Mouse (Mus musculus) lung, postnatal 25 days (tissue): ENCODE measurements around the gene Mus81.

Experiments
- DNase-seq: peaks from one replicate; pipeline ENCODE4 v3.0.0; 2022; ENCODE audit warnings: low spot score

The Mus81 gene

GRCm38 (mm10) chr19:5471846-5472245, 16.4 kb downstream of the Mus81 start:
- DNase-seq, result no peak

- DNase-seq, result no peak
Measured at GRCm38 (mm10) chr19:5468374-5468773, 19.8 kb downstream of the Mus81 start, which contains the start of gene Ctsw. Gene Ctsw, minus strand, starts transcription at chr19:5468507.

- DNase-seq, result no peak
Measured at GRCm38 (mm10) chr19:5466916-5467500, 21.2 kb downstream of the Mus81 start.

- no peak for DNase-seq
Measured at GRCm38 (mm10) chr19:5465037-5465436, 23.2 kb downstream of the Mus81 start.

GRCm38 (mm10) chr19:5463791-5464562, 24.2 kb downstream of the Mus81 start:
- DNase-seq, result peak; percentile 62

GRCm38 (mm10) chr19:5463212-5463611, 25.0 kb downstream of the Mus81 start:
- DNase-seq, result no peak

- DNase-seq, result no peak
Measured at GRCm38 (mm10) chr19:5461411-5461810, 26.8 kb downstream of the Mus81 start.

- DNase-seq, result peak; percentile 88
Measured at GRCm38 (mm10) chr19:5460465-5460911, 27.7 kb downstream of the Mus81 start, which contains the start of gene Fibp. Gene Fibp, plus strand, starts transcription at chr19:5460615.

- no peak for DNase-seq
Measured at GRCm38 (mm10) chr19:5459896-5460295, 28.3 kb downstream of the Mus81 start.

GRCm38 (mm10) chr19:5459019-5459418, 29.2 kb downstream of the Mus81 start:
- no peak for DNase-seq

- DNase-seq, result no peak
Measured at GRCm38 (mm10) chr19:5457746-5458442, 30.3 kb downstream of the Mus81 start, which contains the start of gene Ccdc85b. Gene Ccdc85b, minus strand, starts transcription at chr19:5457894.

GRCm38 (mm10) chr19:5456922-5457745, 31.1 kb downstream of the Mus81 start:
- peak; percentile 96 for DNase-seq

GRCm38 (mm10) chr19:5456241-5456921, 31.8 kb downstream of the Mus81 start:
- peak; percentile 43 for DNase-seq

GRCm38 (mm10) chr19:5455568-5455967, 32.6 kb downstream of the Mus81 start:
- DNase-seq, result no peak

- no peak for DNase-seq
Measured at GRCm38 (mm10) chr19:5455037-5455436, 33.2 kb downstream of the Mus81 start.

- no peak for DNase-seq
Measured at GRCm38 (mm10) chr19:5451766-5452165, 36.4 kb downstream of the Mus81 start.

GRCm38 (mm10) chr19:5449673-5450072, 38.5 kb downstream of the Mus81 start:
- DNase-seq, result no peak

GRCm38 (mm10) chr19:5448354-5449150, 39.6 kb downstream of the Mus81 start:
- DNase-seq, result no peak

GRCm38 (mm10) chr19:5447515-5448353, 40.5 kb downstream of the Mus81 start, which contains the start of gene Fosl1:
Gene Fosl1, plus strand, starts transcription at chr19:5447547.
- peak; percentile 68 for DNase-seq
